Mouse (Mus musculus): ENCODE data around the gene Ankrd66.

Ankrd66 gene

DNA sequence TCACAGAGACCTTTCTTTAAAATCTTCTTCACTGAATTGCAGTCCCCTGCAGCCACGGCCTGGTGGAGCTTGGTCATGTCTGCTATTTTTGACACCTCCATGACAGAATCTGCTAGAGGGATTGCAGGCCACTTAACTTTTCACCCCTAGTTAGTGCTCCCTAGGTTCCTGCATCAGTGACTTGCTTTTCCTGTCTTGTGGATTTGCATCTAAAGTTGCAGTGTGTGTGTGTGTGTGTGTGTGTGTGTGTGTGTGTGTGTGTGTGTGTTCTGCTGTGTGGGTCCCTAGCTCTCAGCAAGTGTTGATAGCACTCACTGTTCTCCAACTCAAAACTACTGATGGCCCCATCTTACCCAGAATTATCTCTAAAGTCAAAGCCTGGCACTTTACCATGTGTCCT lies at the start of gene Ankrd66:
Gene Ankrd66 (minus strand): TSS at position 101 of the 400 bp plus-strand sequence.
- no peak for DNase-seq (ENCODE audit: low read depth, low spot score)

DNA sequence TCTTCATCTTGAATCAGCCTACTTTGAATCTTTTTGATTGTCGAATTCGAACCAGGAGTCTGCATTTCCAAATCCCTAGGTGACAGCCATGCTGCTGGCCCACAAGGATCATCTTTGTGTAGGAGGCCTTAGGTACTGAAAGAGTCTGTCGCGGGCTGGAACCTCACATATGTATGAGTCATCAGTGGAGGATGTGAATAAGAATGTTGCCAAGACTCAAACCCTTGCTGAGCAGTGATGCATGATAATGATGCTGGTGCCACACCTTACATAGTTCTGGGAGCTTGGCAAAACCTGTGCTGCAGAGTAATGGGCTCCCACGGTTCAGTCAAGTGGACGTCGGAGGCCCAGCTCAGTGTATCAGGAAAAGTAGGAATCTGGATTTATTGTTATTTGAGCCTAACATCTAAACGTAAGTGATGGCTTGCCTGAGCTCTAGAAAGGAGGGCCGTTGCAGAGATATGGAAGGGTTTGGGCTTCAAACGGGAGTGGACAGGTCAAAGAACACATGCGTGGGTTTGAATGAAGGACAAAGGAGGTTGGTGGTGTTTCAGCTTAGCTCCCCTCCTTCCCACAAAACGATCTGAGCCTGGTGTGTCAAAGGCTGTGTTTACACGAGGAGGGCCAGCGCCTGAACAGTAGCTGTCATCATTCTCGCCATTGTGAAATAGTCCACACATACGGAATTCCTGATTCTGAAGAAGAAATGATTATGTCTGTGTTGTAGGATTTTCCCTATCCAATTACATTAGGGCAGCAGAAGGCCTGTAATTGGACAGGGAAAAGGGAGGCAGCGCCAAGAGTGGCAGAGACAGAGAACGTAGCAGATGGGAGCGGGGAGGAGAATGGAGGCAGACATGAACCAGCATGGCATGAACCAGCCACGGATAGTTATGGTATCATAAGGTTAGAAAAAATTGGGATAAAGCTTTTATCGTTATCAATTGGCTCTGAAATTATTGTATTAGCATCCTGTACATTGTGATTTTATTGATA lies 49.2 kb upstream of the Ankrd66 start:
- DNase-seq (ENCODE audit: low read depth, low spot score), result no peak

GRCm38 (mm10) chr17:43590531-43590930 lies 47.1 kb upstream of the Ankrd66 start:
- DNase-seq (ENCODE audit: low read depth, low spot score), result no peak

- DNase-seq (ENCODE audit: low read depth, low spot score), result no peak
These were observed 46.3 kb upstream of the Ankrd66 start for GRCm38 (mm10) chr17:43589750-43590149.

DNA sequence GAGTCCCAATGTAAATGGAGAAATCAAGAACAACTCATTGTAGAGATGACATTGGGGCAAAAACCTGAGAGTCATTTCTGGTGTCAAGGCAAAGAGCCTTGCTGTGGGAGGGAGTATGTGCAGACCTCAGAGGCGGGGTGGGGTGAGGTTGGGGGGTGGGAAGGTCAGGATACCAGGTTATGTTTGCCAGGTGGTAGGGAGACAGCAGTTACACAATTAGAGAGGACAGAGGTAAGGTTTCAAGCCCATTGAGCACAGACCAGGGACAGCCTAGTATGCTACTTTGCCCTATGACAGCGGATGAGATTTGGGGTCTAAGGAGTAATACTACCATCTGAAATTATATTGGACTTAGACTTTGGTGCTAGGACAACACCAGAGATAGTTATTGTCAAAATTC lies 43.8 kb upstream of the Ankrd66 start:
- no peak for DNase-seq (ENCODE audit: low read depth, low spot score)

DNA sequence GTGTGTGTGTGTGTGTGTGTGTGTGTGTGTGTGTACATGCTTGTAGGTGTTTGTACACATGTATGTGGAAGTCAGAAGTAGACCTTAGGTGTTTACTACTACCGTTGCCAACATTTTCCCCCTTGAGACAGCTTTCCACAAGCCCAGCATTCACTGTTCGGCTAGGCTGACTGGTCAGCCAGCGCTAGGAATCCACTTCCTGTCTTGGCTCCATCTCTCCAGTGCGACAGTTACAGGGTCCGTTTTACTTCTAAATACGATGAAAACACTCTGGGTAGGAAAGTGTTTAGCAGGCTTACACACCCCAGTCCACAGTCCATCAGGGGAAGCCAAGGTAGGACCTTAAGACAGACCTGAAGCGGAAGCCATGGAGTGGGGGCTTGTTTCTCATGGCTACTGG lies 41.3 kb upstream of the Ankrd66 start:
- no peak for DNase-seq (ENCODE audit: low read depth, low spot score)

- no peak for DNase-seq (ENCODE audit: low read depth, low spot score)
These were observed 37.6 kb upstream of the Ankrd66 start for GRCm38 (mm10) chr17:43581012-43581467.

- DNase-seq (ENCODE audit: low read depth, low spot score), result no peak
These were observed 37.0 kb upstream of the Ankrd66 start for GRCm38 (mm10) chr17:43580456-43580855.

GRCm38 (mm10) chr17:43573624-43574073 lies 30.2 kb upstream of the Ankrd66 start:
- DNase-seq (ENCODE audit: low read depth, low spot score), result no peak

DNA sequence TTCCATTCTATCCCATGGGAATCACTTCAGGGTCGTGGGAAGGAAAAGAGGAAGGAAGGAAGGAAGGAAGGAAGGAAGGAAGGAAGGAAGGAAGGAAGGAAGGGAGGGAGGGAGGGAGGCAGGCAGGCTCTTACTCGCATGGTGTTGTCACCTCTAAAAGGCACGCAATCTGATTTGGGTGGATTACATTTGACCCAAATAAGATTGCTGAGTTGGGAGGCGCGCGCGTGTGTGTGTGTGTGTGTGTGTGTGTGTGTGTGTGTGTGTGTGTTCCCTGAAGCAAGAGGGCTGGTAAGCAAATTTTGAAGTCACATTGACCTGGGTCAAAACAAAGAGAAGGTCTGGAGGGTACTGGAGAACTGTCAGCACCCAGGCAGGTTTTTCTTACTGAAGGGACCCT lies 25.8 kb upstream of the Ankrd66 start:
- no peak for DNase-seq (ENCODE audit: low read depth, low spot score)

DNA sequence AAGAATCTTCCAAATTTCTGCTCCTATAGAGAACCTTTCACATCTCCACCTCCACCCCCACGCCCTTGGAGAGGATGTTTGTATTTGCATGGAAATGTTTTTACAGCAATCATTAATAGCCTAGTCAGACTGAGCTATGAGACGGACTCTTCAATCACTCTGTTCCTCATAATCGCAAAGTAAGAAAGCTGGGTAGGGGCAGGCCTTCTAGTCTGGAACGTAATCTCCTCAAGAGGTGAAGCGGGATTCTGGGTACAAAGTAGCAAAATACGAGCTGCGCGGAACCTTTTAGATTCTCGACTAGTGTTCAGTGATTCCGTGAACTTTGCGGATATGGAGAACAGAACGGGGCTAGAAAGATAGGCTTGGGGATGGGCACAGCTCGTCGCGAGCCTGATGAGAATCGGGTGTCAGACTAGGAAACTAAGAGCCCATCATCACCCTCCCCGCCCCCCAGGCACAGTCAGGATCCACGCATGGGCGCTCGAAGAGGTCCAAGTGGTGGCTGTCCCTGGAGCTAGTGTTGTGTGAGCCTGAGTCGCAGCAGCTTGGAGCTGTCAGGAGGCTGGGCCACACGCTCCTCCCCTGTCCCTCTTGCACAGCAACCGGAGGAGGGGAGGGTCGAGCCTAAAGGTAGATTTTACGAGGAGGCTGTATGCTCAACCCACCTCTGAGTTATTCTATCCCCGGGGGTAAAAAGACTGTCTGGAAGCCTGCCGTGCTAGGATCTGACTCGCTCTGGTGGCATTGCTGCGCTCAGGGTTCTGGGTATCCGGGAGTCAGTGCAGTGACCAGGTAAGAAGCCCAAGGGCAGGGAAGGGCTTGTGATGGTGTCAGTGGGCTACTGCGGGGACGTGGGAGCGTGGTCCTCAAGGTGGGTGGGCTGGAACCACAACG lies 24.8 kb upstream of the Ankrd66 start, which contains the start of gene Pla2g7:
Gene Pla2g7 (plus strand): TSS at position 107 of the 897 bp plus-strand sequence.
- no peak for DNase-seq (ENCODE audit: low read depth, low spot score)

GRCm38 (mm10) chr17:43567593-43567991 lies 24.2 kb upstream of the Ankrd66 start:
- no peak for DNase-seq (ENCODE audit: low read depth, low spot score)

DNA sequence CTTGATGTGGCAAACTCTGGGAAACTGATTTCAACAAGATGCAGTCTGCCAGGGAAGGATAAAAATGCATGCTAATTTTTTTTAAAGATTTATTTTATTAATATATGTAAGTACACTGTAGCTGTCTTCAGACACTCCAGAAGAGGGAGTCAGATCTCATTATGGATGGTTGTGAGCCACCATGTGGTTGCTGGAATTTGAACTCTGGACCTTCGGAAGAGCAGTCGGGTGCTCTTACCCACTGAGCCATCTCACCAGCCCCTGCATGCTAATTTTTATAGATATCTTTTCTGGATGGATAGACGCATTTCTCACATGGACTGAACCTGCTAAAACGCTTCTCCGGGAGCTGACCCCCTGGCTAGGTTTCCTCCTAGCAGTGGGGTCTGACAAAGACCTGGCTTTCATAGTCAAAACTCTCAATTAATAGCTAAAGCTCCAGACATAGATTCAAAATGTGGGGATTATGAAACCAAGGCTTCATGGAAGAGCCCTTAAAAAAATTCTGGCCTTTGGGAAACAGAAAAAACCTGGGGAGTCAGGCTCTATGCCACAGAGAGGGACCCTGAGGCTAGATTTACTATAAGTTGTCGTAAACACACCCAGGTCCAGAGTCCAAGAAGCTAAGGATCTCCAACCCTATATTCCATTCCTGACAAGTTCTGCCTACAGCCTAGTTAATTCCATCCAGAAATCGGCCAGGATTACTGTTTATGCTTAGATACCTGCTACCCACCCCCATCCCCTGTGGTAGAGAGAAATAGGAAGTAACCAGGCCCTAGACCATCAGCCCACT lies 20.0 kb upstream of the Ankrd66 start:
- DNase-seq (ENCODE audit: low read depth, low spot score), result no peak

DNA sequence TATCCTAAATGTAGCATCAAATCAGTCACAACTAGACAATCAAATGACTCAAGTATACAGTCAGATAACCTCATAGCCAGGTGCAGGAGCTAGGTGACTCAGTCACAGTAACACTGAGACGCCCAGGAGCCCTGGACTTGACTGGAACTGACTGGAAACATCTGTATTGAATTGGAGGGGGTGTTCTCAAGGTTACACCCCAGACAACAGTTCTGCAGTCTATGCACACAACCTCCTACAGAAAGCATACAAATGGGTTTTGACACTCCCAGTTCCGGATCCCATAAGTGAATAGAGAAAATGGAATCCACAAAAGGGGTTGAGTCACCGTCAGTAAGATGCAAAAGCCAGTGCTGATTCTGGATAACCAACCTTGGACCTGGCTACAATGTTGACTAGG lies 15.2 kb upstream of the Ankrd66 start:
- DNase-seq (ENCODE audit: low read depth, low spot score), result no peak

DNA sequence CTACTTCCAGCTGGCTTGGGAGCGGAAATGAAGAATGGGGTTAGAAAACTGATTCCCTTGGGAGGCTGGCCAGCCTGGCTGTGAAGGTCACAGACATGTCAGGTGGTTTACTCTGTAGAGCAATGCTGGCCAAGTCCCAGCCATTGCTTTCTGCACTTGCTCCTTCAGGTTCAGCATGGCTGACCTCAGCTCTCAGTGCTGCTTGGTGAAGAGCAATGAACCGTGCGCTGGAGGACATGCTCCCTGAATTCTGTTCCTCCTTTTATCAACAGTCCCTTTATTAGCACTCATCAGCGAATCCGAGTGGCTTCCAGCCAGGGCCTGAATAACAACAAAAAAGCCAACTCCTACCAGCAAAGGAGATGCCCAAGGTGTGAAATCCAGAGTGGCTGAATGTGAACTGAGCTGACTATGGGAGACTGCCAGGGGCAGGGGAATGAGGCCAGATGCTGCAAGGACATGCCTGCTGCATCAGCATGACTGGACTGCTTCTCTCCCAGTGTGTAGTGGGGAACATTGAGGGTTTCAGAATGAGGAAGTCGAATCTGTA lies 14.2 kb upstream of the Ankrd66 start:
- DNase-seq (ENCODE audit: low read depth, low spot score), result no peak

GRCm38 (mm10) chr17:43557104-43557503 lies 13.7 kb upstream of the Ankrd66 start:
- no peak for DNase-seq (ENCODE audit: low read depth, low spot score)

DNA sequence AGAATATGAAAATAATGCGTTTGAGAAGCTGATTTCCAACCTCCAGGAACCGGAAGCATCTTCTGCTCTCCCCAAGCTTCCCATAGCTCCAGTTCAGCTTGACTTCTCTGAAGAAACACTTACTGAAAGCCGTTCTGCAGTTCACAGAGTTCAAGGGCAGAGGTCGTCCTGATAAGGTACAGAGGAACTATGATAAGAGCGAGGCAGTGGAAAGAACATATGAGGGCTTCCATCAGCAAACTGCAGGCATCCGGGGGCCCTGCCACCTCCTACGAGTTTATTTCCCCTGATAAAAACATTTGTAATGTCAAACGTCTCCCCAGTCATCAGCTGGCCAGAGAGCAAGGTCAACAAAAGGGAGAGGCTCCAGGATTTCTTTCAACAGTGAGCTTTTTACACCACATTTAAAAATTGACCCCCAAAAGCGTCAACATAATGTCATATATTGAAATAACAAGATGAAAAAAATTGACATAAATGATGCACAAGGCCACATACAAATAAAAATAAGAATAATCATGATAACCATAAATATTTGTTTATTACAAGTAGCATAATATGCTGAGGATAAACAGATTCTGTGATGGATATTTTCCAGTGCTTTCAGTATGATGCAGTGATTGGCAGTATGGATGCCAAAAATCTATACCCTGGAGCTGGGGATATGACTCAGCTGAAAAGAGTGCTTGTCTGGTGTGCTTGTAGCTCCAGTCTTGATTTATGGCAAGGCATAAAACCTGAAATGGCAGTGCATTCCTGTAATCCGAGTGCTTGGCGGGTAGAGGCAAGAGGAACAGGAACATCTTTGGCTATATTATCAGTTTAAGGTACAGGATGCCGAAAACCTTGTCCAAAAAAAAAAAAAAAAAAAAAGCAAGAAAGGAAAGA lies 11.3 kb upstream of the Ankrd66 start:
- no peak for DNase-seq (ENCODE audit: low read depth, low spot score)

DNA sequence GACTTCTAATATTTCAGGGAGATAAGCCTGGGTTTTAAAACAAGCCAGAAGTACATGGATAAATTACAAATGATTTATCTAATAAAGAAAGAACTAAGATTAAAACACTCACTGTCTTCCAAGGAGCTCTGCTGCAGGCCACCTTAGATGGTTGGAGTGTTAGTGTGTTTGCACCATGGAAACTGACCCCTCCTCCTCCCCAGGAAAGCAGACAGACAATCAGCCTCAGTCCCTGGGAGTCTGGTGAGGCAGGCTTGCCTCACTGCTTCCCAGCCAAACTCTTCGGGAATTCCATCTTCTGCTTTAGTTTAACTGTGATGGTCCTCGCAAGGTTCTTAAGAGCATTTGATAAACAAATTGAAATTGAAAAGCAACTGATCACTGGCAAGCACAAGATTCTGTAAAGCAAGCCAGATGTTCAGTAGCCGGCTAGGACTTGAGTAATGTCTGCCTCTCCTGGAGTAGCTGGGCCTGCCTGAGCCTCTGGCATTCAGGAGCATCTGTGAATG lies 7.7 kb upstream of the Ankrd66 start:
- DNase-seq (ENCODE audit: low read depth, low spot score), result no peak

- no peak for DNase-seq (ENCODE audit: low read depth, low spot score)
These were observed 601 bp upstream of the Ankrd66 start for GRCm38 (mm10) chr17:43544040-43544439.

- no peak for DNase-seq (ENCODE audit: low read depth, low spot score)
These were observed 4.7 kb downstream of the Ankrd66 start for GRCm38 (mm10) chr17:43538767-43539166.
